Mouse (Mus musculus) lung, postnatal 0 days (tissue): Measurements from ENCODE around the gene Scube3.

Experiments
- CTCF ChIP-seq: IDR thresholded peaks from 2 replicates; pipeline ENCODE4 v1.5.1; 2016; ENCODE audit warnings: antibody characterized with exemption, mild to moderate bottlenecking
- EP300 ChIP-seq: IDR thresholded peaks from 2 replicates; pipeline ENCODE4 v1.6.1; 2016; ENCODE audit warnings: antibody characterized with exemption, mild to moderate bottlenecking, control low read depth

DNA sequence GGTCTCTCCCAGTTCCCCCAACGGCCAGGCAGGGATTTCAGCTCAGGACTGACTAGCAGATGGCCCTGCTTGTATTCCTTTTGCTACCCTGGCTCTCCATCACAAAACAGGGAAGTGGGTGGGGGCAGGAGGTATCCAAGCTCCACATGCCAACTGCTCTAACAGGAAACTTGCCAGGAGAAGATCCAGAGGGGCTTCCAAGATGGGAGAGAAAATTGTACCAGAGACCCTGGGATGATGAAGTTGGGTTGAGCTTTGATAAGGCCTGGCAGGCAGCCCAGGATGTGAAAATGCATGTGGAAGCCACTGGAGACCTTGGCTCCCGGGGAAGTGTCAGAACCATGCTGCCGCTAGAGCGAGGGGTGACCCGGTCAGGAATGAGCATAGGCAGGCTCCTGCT, 5.7 kb upstream of the Scube3 start:
- TF ChIP-seq CTCF, result no peak
- no peak for TF ChIP-seq EP300
